Mouse (Mus musculus) midbrain, embryonic 10.5 days (tissue): Measurements from ENCODE around the gene Tenm4. TPM values are rescaled to one million over a fixed set of nuclear protein-coding genes. Genes with fewer than 3 reads are reported as not detected.
A peak's percentile ranks its signal among the peaks of the same experiment; 100 is the strongest.
"Not testable (repeated sequence)": the region's sequence is repeated elsewhere in the genome, so short reads cannot be mapped to it uniquely, and the experiment has no call there.

Experiments used
- DNase-seq: peaks from one replicate; pipeline ENCODE4 v3.0.0-alpha.2; 2017; ENCODE audit warnings: low spot score
- H3K27ac ChIP-seq: fragments of 300-500 bp; sonication (generic); replicated peaks from 2 replicates; pipeline ENCODE4 v1.5.1; 2016; ENCODE audit warnings: mild to moderate bottlenecking
- H3K27me3 ChIP-seq: fragments of 300-500 bp; sonication (generic); 2 replicates; pipeline ENCODE4 v1.6.1; 2016; ENCODE audit warnings: low read depth, mild to moderate bottlenecking; ENCODE audit not compliant: poor library complexity, severe bottlenecking
- H3K36me3 ChIP-seq: fragments of 300-500 bp; sonication (generic); 2 replicates; pipeline ENCODE4 v1.6.1; 2016; ENCODE audit warnings: mild to moderate bottlenecking, moderate library complexity
- H3K4me1 ChIP-seq: fragments of 300-500 bp; sonication (generic); 2 replicates; pipeline ENCODE4 v1.6.1; 2016
- H3K4me3 ChIP-seq: fragments of 300-500 bp; sonication (generic); 2 replicates; pipeline ENCODE4 v1.5.1; 2016; ENCODE audit warnings: mild to moderate bottlenecking, moderate library complexity
- H3K9me3 ChIP-seq: fragments of 300-500 bp; sonication (generic); replicated peaks from 2 replicates; pipeline ENCODE4 v1.6.1; 2016; ENCODE audit warnings: mild to moderate bottlenecking
- WGBS: fragments of 180-500 bp; shearing (Covaris S2); methylation state at CpG from one replicate; pipeline ENCODE4 v1.1.7; 2016; 5-methylcytosine and 5-hydroxymethylcytosine counted together
- microRNA counts: library from miRNA; unstranded; fragments of <30 nt; microRNA quantifications from one replicate; lab custom pipeline; 2017
- microRNA-seq: library from miRNA; unstranded; fragments of <30 nt; microRNA quantifications from one replicate; pipeline ENCODE4, GENCODE M21; 2017
- polyA plus RNA-seq: library from polyadenylated mRNA; unstranded; fragments of >200 nt; fragmentation: Nextera tagmentation; extraction: Ambion mirVana; gene quantifications from 2 replicates; pipeline ENCODE4 v1.2.1, GENCODE M21; 2016

The Tenm4 gene
- polyA plus RNA-seq, 1 experiment from 2014 or later = 27.4 TPM

- Histone ChIP-seq H3K27ac (no peak overlapping the region), H3K4me3 (no peak overlapping the region), H3K36me3 (no peaks in the 10 kb centered on the region), H3K4me1 (peaks cover 30% of the 10 kb centered on the region), H3K27me3 (peaks cover 39% of the 10 kb centered on the region), H3K9me3 (no peaks in the 10 kb centered on the region)
- DNase-seq = peak; percentile 55
- 0% methylated on average over 2 of the region's 2 CpGs for WGBS
Observed at GRCm38 (mm10) chr7:96915452-96916105, 744.5 kb downstream of the Tenm4 start.

- Histone ChIP-seq H3K36me3 (no peaks in the 10 kb centered on the region), H3K4me1 (peaks cover 17% of the 10 kb centered on the region), H3K9me3 (no peaks in the 10 kb centered on the region), H3K27ac (no peak overlapping the region), H3K27me3 (peaks cover 14% of the 10 kb centered on the region; the same call in 1 of the 2 replicates), H3K4me3 (no peak overlapping the region)
- DNase-seq = no peak
- 75% methylated on average over 7 of the region's 7 CpGs for WGBS
Observed at GRCm38 (mm10) chr7:96920447-96921095, 749.5 kb downstream of the Tenm4 start.

GRCm38 (mm10) chr7:96922927-96923326 lies 751.9 kb downstream of the Tenm4 start:
- H3K27me3 ChIP-seq = peaks cover under 1% of the 10 kb centered on the region; the same call in 1 of the 2 replicates
- H3K9me3 ChIP-seq = no peaks in the 10 kb centered on the region
- no peaks in the 10 kb centered on the region for H3K36me3 ChIP-seq
- peaks cover 17% of the 10 kb centered on the region for H3K4me1 ChIP-seq
- DNase-seq = no peak
- H3K27ac ChIP-seq = 0 out of 2 replicates have a peak overlapping the region, but pooled peaks have one; percentile 10
- H3K4me3 ChIP-seq = no peak overlapping the region
- 95% methylated on average over 2 of the region's 2 CpGs for WGBS

- Histone ChIP-seq H3K36me3 (no peaks in the 10 kb centered on the region), H3K4me3 (no peak overlapping the region), H3K4me1 (peaks cover 31% of the 10 kb centered on the region), H3K27me3 (0 out of 2 replicates have a peak, but pooled peaks cover 3% of the 10 kb centered on the region), H3K27ac (no peak overlapping the region), H3K9me3 (no peaks in the 10 kb centered on the region)
- WGBS = 36% methylated on average over 5 of the region's 5 CpGs
- no peak for DNase-seq
Observed at GRCm38 (mm10) chr7:96943715-96944377, 772.8 kb downstream of the Tenm4 start.

- 96% methylated on average over 8 of the region's 8 CpGs for WGBS
- H3K27me3 ChIP-seq, H3K36me3 ChIP-seq, DNase-seq, H3K9me3 ChIP-seq, H3K27ac ChIP-seq, H3K4me3 ChIP-seq: not testable (repeated sequence)
- H3K4me1 ChIP-seq = peaks cover 31% of the 10 kb centered on the region
Observed at GRCm38 (mm10) chr7:96946501-96946900, 775.5 kb downstream of the Tenm4 start.

- Histone ChIP-seq H3K9me3 (no peaks in the 10 kb centered on the region), H3K27me3 (no peaks in the 10 kb centered on the region), H3K36me3 (peaks cover 2% of the 10 kb centered on the region; the same call in 1 of the 2 replicates), H3K4me1 (peaks cover 11% of the 10 kb centered on the region), H3K27ac (peak within 1 kb of the TSS; percentile 88), H3K4me3 (peak within 1 kb of the TSS; percentile 88)
- DNase-seq = peak; percentile 92
- under 1% methylated on average over 62 of the region's 62 CpGs for WGBS
Observed at GRCm38 (mm10) chr7:96951281-96952051, 780.4 kb downstream of the Tenm4 start, which contains the start of gene Nars2. TSS of gene Nars2 (plus strand) at chr7:96951505.

- H3K9me3 ChIP-seq = no peaks in the 10 kb centered on the region
- peaks cover 9% of the 10 kb centered on the region for H3K36me3 ChIP-seq
- H3K4me3 ChIP-seq = peak overlapping the region; percentile 88
- no peak for DNase-seq
- peak overlapping the region; percentile 88 for H3K27ac ChIP-seq
- H3K4me1 ChIP-seq = peaks cover 11% of the 10 kb centered on the region
- no peaks in the 10 kb centered on the region for H3K27me3 ChIP-seq
- WGBS = 46% methylated on average over 5 of the region's 5 CpGs
Observed at GRCm38 (mm10) chr7:96952094-96952493, 781.0 kb downstream of the Tenm4 start.

GRCm38 (mm10) chr7:96959168-96959567 lies 788.1 kb downstream of the Tenm4 start:
- 94% methylated on average over 5 of the region's 5 CpGs for WGBS
- Histone ChIP-seq H3K4me3 (no peak overlapping the region), H3K27me3 (no peaks in the 10 kb centered on the region), H3K27ac (no peak overlapping the region), H3K4me1 (no peaks in the 10 kb centered on the region), H3K36me3 (peaks cover 67% of the 10 kb centered on the region), H3K9me3 (no peaks in the 10 kb centered on the region)
- no peak for DNase-seq

MicroRNAs encoded within 50 kb of the gene (microRNA counts, 519-probe panel; counts per million panel counts)
- microRNA mmu-miR-708 (lab: Ali Mortazavi, UCI) = not detected

Small RNA genes within 50 kb of the gene (microRNA-seq; reads per million reads assigned to microRNA genes)
- gene Mir6394 (not detected), gene Mir708 (3,728 reads per million, percentile 88 among the genes with 10 or more reads in this experiment)
